Mouse (Mus musculus) spleen, adult 2 months (tissue): ENCODE results near the gene Natd1. TPM values are rescaled to one million over a fixed set of nuclear protein-coding genes. Genes with fewer than 3 reads are reported as not detected.
"Not testable (repeated sequence)": the region's sequence is repeated elsewhere in the genome, so short reads cannot be mapped to it uniquely, and the experiment has no call there.

Source experiments
- DNase-seq, 2 experiments: peaks; one replicate each; pipeline versions ENCODE4 v3.0.0 to v3.0.0-alpha.2; 2012 to 2021; ENCODE audit warnings: low spot score in 2 of 2, low read depth in 1 of 2
- H3K27ac ChIP-seq: fragments of 200-500 bp; 2 replicates; pipeline ENCODE4 v1.5.1; 2012; ENCODE audit warnings: low read length, inconsistent platforms; ENCODE audit not compliant: insufficient read depth
- H3K27me3 ChIP-seq: fragments of 200-500 bp; 2 replicates; pipeline ENCODE4 v1.6.1; 2012; ENCODE audit warnings: mild to moderate bottlenecking, moderate library complexity, low read length, inconsistent platforms; ENCODE audit not compliant: control insufficient read depth, insufficient read depth
- H3K36me3 ChIP-seq: fragments of 200-500 bp; 2 replicates; pipeline ENCODE4 v1.6.1; 2012; ENCODE audit warnings: mild to moderate bottlenecking, low read length, inconsistent platforms; ENCODE audit not compliant: control insufficient read depth, insufficient read depth
- H3K4me1 ChIP-seq: fragments of 200-500 bp; 2 replicates; pipeline ENCODE4 v1.6.1; 2011; ENCODE audit warnings: inconsistent platforms; ENCODE audit not compliant: control insufficient read depth, insufficient read depth, insufficient read length
- H3K4me3 ChIP-seq: fragments of 200-500 bp; 2 replicates; pipeline ENCODE4 v1.5.1; 2011; ENCODE audit warnings: mild to moderate bottlenecking, inconsistent platforms; ENCODE audit not compliant: insufficient read depth, insufficient read length; ENCODE audit errors: extremely low read depth
- CTCF ChIP-seq: fragments of 200-500 bp; IDR thresholded peaks from 2 replicates; pipeline ENCODE4 v1.5.1; 2011; ENCODE audit warnings: mild to moderate bottlenecking, inconsistent platforms; ENCODE audit not compliant: insufficient read depth, insufficient read length, insufficient replicate concordance; ENCODE audit errors: extremely low read depth
- POLR2A ChIP-seq: fragments of 200-500 bp; IDR thresholded peaks from 2 replicates; pipeline ENCODE4 v1.6.1; 2011; ENCODE audit warnings: low read depth, low read length, inconsistent platforms
- WGBS: fragments of 180-500 bp; shearing (Covaris S2); methylation state at CpG from one replicate; pipeline ENCODE4 v1.1.7; 2018; 5-methylcytosine and 5-hydroxymethylcytosine counted together
- polyA plus RNA-seq: library from polyadenylated mRNA; depleted of rRNA; stranded (reverse); fragments of >200 nt; gene quantifications from 2 replicates; pipeline ENCODE4 v1.2.3, GENCODE M21; 2012

The Natd1 gene
- polyA plus RNA-seq, 1 experiment = 23.2 TPM

DNA sequence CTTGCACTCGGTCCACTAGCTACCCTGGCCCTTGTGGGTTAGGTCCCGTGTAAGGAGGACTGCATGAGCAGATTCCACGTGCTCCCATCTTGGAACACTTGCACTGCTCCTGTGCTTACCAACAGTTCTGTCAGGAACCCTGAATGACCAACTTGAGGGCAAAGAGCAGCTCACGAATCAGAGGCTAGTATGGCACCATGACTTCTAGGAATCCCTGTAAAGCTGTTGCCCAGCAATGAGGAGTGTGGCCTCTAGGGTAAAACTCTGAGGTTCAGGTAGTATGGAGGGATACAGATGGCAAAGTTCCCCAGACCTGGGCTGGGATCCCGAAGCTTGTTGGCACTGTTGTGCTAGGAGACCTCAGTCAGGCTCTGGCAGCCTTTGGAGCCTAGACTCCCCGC, 10.9 kb downstream of the Natd1 start:
- WGBS = 92% methylated on average over 6 of the region's 6 CpGs
- H3K36me3 ChIP-seq = peaks cover 18% of the 10 kb centered on the region
- DNase-seq = no peak
- TF ChIP-seq CTCF (no peak), POLR2A (no peak)
- no peaks in the 10 kb centered on the region for H3K27me3 ChIP-seq
- no peak overlapping the region for H3K27ac ChIP-seq
- no peak overlapping the region for H3K4me3 ChIP-seq
- no peaks in the 10 kb centered on the region for H3K4me1 ChIP-seq

GRCm38 (mm10) chr11:60902486-60902885, 12.1 kb downstream of the Natd1 start:
- H3K36me3 ChIP-seq = peaks cover 18% of the 10 kb centered on the region
- H3K4me1 ChIP-seq = no peaks in the 10 kb centered on the region
- no peak for DNase-seq
- no peak for TF ChIP-seq CTCF
- no peak for TF ChIP-seq POLR2A
- no peak overlapping the region for H3K27ac ChIP-seq
- H3K4me3 ChIP-seq = no peak overlapping the region
- no peaks in the 10 kb centered on the region for H3K27me3 ChIP-seq
- 87% methylated on average over 4 of the region's 4 CpGs for WGBS

DNA sequence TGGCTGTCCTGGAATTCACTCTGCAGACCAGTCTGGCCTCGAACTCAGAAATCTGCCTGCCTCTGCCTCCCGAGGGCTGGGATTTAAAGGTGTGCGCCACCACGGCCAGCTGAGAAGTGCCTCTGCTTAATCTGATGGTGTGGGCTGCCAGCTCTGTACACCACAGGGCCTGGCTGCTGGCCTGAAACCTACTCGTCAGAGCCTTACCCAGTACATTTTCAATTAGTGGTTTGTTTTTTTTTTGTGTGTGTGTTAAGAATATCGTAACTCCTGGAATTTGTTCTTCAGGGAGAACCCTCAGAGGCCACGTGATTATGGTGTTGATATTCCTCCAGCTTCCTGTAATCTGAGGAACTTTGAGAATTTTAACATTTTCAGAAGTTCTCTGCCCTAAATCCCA, 12.5 kb downstream of the Natd1 start:
- H3K27ac ChIP-seq = no peak overlapping the region
- no peaks in the 10 kb centered on the region for H3K27me3 ChIP-seq
- H3K4me3 ChIP-seq = no peak overlapping the region
- H3K36me3 ChIP-seq = peaks cover 18% of the 10 kb centered on the region
- WGBS = 80% methylated on average over 7 of the region's 7 CpGs
- TF ChIP-seq POLR2A = no peak
- TF ChIP-seq CTCF = no peak
- no peak for DNase-seq
- no peaks in the 10 kb centered on the region for H3K4me1 ChIP-seq

- H3K4me1 ChIP-seq = no peaks in the 10 kb centered on the region
- no peak overlapping the region for H3K27ac ChIP-seq
- no peak for TF ChIP-seq CTCF
- no peak for TF ChIP-seq POLR2A
- H3K36me3 ChIP-seq = no peaks in the 10 kb centered on the region
- no peak for DNase-seq
- H3K4me3 ChIP-seq = no peak overlapping the region
- WGBS = 61% methylated on average over 4 of the region's 4 CpGs
- H3K27me3 ChIP-seq = no peaks in the 10 kb centered on the region
Measured at GRCm38 (mm10) chr11:60895915-60896314, 18.6 kb downstream of the Natd1 start.

GRCm38 (mm10) chr11:60890744-60891143, 23.8 kb downstream of the Natd1 start:
- H3K4me3 ChIP-seq = no peak overlapping the region
- no peak for DNase-seq
- H3K27ac ChIP-seq = no peak overlapping the region
- no peaks in the 10 kb centered on the region for H3K4me1 ChIP-seq
- no peaks in the 10 kb centered on the region for H3K36me3 ChIP-seq
- WGBS = 71% methylated on average over 3 of the region's 3 CpGs
- TF ChIP-seq CTCF (no peak), POLR2A (no peak)
- no peaks in the 10 kb centered on the region for H3K27me3 ChIP-seq

DNA sequence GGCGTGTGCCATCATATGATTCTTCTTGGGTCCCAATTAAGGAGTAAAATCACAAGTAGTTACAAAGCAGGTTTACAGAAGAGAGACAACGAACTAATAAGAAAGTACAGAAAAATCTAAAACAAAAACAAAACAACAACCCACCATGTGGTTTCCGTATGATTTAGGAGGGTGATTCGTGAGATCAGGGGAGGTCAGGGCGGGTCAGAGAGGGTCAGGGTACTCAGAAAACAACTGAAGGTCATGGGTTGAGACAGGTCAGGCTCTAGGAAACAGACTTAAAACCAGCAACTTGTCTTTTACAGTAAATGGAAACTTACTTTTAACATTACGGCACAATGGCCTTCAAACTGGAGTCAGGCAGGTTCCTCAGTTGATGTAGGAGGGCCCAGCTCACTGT, 24.3 kb downstream of the Natd1 start:
- no peaks in the 10 kb centered on the region for H3K4me1 ChIP-seq
- 73% methylated on average over 6 of the region's 6 CpGs for WGBS
- H3K4me3 ChIP-seq = no peak overlapping the region
- DNase-seq = no peak
- TF ChIP-seq CTCF = no peak
- TF ChIP-seq POLR2A = no peak
- no peaks in the 10 kb centered on the region for H3K27me3 ChIP-seq
- no peak overlapping the region for H3K27ac ChIP-seq
- H3K36me3 ChIP-seq = no peaks in the 10 kb centered on the region

DNA sequence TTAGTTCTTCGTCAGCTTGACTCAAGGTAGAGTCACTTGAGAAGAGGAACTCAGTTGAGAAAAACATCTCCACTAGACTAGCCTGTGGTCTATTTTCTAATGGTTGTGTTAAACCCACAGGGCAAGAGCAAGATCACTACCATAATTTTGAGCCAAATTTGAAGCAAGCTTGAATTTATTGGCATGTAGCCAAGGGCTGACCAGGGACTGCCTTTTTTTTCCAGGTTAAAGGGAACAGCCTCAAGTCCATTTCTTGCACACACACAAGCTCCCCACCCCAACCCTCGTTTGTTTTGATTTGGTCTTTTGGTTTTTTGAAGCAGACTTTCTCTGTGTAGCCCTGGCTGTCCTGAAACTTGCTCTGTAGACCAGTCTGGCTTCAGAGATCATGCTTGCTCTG, 24.7 kb downstream of the Natd1 start:
- no peak for TF ChIP-seq CTCF
- TF ChIP-seq POLR2A = no peak
- no peak for DNase-seq
- 52% methylated on average over 2 of the region's 2 CpGs for WGBS
- H3K4me1 ChIP-seq = no peaks in the 10 kb centered on the region
- no peaks in the 10 kb centered on the region for H3K36me3 ChIP-seq
- no peak overlapping the region for H3K4me3 ChIP-seq
- H3K27me3 ChIP-seq = no peaks in the 10 kb centered on the region
- no peak overlapping the region for H3K27ac ChIP-seq

DNA sequence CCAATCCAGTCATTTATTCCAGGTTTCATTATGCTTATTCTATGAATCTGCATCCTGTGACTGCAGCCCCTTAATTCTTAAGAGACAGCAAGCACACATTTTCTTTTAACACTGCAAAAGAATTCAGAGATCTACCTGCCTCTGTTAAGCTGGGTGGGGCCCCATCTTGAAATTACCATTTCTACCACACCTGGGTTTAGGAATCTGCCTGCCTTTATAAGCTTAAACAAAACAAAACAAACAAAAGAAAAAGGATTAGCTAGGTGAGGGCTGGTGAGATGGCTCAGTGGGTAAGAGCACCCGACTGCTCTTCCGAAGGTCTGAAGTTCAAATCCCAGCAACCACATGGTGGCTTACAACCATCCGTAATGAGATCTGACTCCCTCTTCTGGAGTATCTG, 27.6 kb downstream of the Natd1 start:
- not testable (repeated sequence) for H3K36me3 ChIP-seq

More for the DNA sequence above, 27.6 kb downstream of the Natd1 start:
- not testable (repeated sequence) for H3K4me3 ChIP-seq, H3K4me1 ChIP-seq, H3K27me3 ChIP-seq, H3K27ac ChIP-seq, DNase-seq
- WGBS = 90% methylated on average over 3 of the region's 3 CpGs
